Mouse (Mus musculus) MEL (cell line): ENCODE measurements around the gene Slc4a10.

ENCODE experiments used
- BHLHE40 ChIP-seq: IDR thresholded peaks from 2 replicates; pipeline ENCODE4 v1.6.1; 2012; ENCODE audit warnings: low read depth, mild to moderate bottlenecking, inconsistent platforms, low read length, improper control_type of control experiment, borderline replicate concordance
- CHD1 ChIP-seq: IDR thresholded peaks from 2 replicates; pipeline ENCODE4 v1.6.1; 2012; ENCODE audit warnings: low read depth, mild to moderate bottlenecking, inconsistent platforms, low read length, improper control_type of control experiment
- CHD2 ChIP-seq: IDR thresholded peaks from 2 replicates; pipeline ENCODE4 v1.6.1; 2011; ENCODE audit warnings: low read length, improper control_type of control experiment
- CTCF ChIP-seq, 3 experiments: IDR thresholded peaks in 2 of 3; conservative IDR thresholded peaks in 1 of 3; 2 replicates each; pipeline ENCODE4 v1.5.1; 2011 to 2012; ENCODE audit warnings: low read length in 3 of 3, low read depth in 2 of 3, mild to moderate bottlenecking in 2 of 3, improper control_type of control experiment in 1 of 3, inconsistent platforms in 1 of 3, mixed read lengths in 1 of 3, moderate library complexity in 1 of 3; ENCODE audit not compliant: control insufficient read depth in 1 of 3, insufficient read depth in 1 of 3, poor library complexity in 1 of 3, severe bottlenecking in 1 of 3
- EP300 ChIP-seq, 2 experiments: IDR thresholded peaks; 2 replicates each; pipeline ENCODE4 v1.6.1; 2011; ENCODE audit warnings: improper control_type of control experiment in 2 of 2, low read length in 2 of 2, low read depth in 1 of 2, mild to moderate bottlenecking in 1 of 2
- GABPA ChIP-seq: IDR thresholded peaks from 2 replicates; pipeline ENCODE4 v1.6.1; 2012; ENCODE audit warnings: low read depth, mild to moderate bottlenecking, inconsistent platforms, low read length, improper control_type of control experiment, moderate library complexity
- JUND ChIP-seq: IDR thresholded peaks from 2 replicates; pipeline ENCODE4 v1.6.1; 2011; ENCODE audit warnings: low read depth, mild to moderate bottlenecking, improper control_type of control experiment, low read length
- KAT2A ChIP-seq: conservative IDR thresholded peaks from 2 replicates; pipeline ENCODE4 v1.6.1; 2012; ENCODE audit warnings: low read depth, low read length, improper control_type of control experiment, inconsistent platforms
- MAX ChIP-seq: IDR thresholded peaks from 2 replicates; pipeline ENCODE4 v1.6.1; 2011; ENCODE audit warnings: low read length, improper control_type of control experiment
- POLR2A ChIP-seq, 2 experiments: IDR thresholded peaks; 2 replicates each; pipeline ENCODE4 v1.6.1; 2011 to 2012; ENCODE audit warnings: low read length in 2 of 2, mild to moderate bottlenecking in 2 of 2, control low read depth in 1 of 2, improper control_type of control experiment in 1 of 2, low read depth in 1 of 2, moderate library complexity in 1 of 2; ENCODE audit not compliant: control insufficient read depth in 1 of 2, insufficient read depth in 1 of 2, poor library complexity in 1 of 2
- USF1 ChIP-seq: IDR thresholded peaks from 2 replicates; pipeline ENCODE4 v1.6.1; 2014; ENCODE audit warnings: low read depth, mild to moderate bottlenecking, inconsistent platforms, low read length, improper control_type of control experiment, moderate library complexity
- ZNF384 ChIP-seq: IDR thresholded peaks from 2 replicates; pipeline ENCODE4 v1.6.1; 2012; ENCODE audit warnings: low read depth, mild to moderate bottlenecking, inconsistent platforms, low read length, improper control_type of control experiment

GRCm38 (mm10) chr2:62115346-62115745 is 69.1 kb downstream of the Slc4a10 start:
- TF ChIP-seq BHLHE40 (no peak), MAX (no peak), GABPA (no peak), POLR2A (IDR thresholded peaks at IDR 0.05; ENCODE audit: control insufficient read depth in 1 of 2, insufficient read depth in 1 of 2, low read depth in 1 of 2, low read length in 2 of 2, poor library complexity in 1 of 2) (no peak), KAT2A (no peak), JUND (no peak), CTCF (IDR thresholded peaks at IDR 0.05 in 2 of 3, conservative IDR thresholded peaks at IDR 0.05 in 1 of 3; ENCODE audit: control insufficient read depth in 1 of 3, insufficient read depth in 1 of 3, low read depth in 2 of 3, low read length in 3 of 3, poor library complexity in 1 of 3, severe bottlenecking in 1 of 3) (no peak), CHD2 (no peak), ZNF384 (no peak), EP300 (IDR thresholded peaks at IDR 0.05; ENCODE audit: low read depth in 1 of 2, low read length in 2 of 2) (no peak), CHD1 (no peak), USF1 (no peak)
